Mouse (Mus musculus): ENCODE results near the gene Stub1.

Stub1 gene

GRCm38 (mm10) chr17:25837533-25837932 lies 4.3 kb upstream of the Stub1 start:
- DNase-seq (ENCODE audit: low read depth in 2 of 2, low spot score in 2 of 2): no peak

GRCm38 (mm10) chr17:25837076-25837410 lies 3.8 kb upstream of the Stub1 start, which contains the start of gene Rhbdl1:
Gene Rhbdl1 (minus strand): TSS chr17:25837295.
- DNase-seq (ENCODE audit: low read depth in 2 of 2, low spot score in 2 of 2): peak in 1 of 2 experiments; percentile 38

GRCm38 (mm10) chr17:25836397-25837075 lies 3.3 kb upstream of the Stub1 start:
- DNase-seq (ENCODE audit: low read depth in 2 of 2, low spot score in 2 of 2): no peak

GRCm38 (mm10) chr17:25835816-25836215 lies 2.6 kb upstream of the Stub1 start:
- no peak for DNase-seq (ENCODE audit: low read depth in 2 of 2, low spot score in 2 of 2)

GRCm38 (mm10) chr17:25835301-25835700 lies 2.1 kb upstream of the Stub1 start:
- DNase-seq (ENCODE audit: low read depth in 2 of 2, low spot score in 2 of 2): no peak

- no peak for DNase-seq (ENCODE audit: low read depth in 2 of 2, low spot score in 2 of 2)
Observed at GRCm38 (mm10) chr17:25834595-25835222, 1.5 kb upstream of the Stub1 start.

- DNase-seq (ENCODE audit: low read depth in 2 of 2, low spot score in 2 of 2): no peak
Observed at GRCm38 (mm10) chr17:25833961-25834594, 874 bp upstream of the Stub1 start.

- peak; percentile 92 to 94 for DNase-seq (ENCODE audit: low read depth in 2 of 2, low spot score in 2 of 2)
Observed at GRCm38 (mm10) chr17:25832436-25833290, 541 bp downstream of the Stub1 start.

GRCm38 (mm10) chr17:25831451-25832281 lies 1.5 kb downstream of the Stub1 start:
- DNase-seq (ENCODE audit: low read depth in 2 of 2, low spot score in 2 of 2): no peak

- no peak for DNase-seq (ENCODE audit: low read depth in 2 of 2, low spot score in 2 of 2)
Observed at GRCm38 (mm10) chr17:25830806-25831431, 2.3 kb downstream of the Stub1 start.

- DNase-seq (ENCODE audit: low read depth in 2 of 2, low spot score in 2 of 2): no peak
Observed at GRCm38 (mm10) chr17:25830200-25830753, 2.9 kb downstream of the Stub1 start.

GRCm38 (mm10) chr17:25829558-25830017 lies 3.6 kb downstream of the Stub1 start:
- DNase-seq (ENCODE audit: low read depth in 2 of 2, low spot score in 2 of 2): no peak

- DNase-seq (ENCODE audit: low read depth in 2 of 2, low spot score in 2 of 2): peak; percentile 47 to 61
Observed at GRCm38 (mm10) chr17:25828712-25829557, 4.3 kb downstream of the Stub1 start, which contains the start of gene Jmjd8. Gene Jmjd8 (plus strand): TSS chr17:25828867.

GRCm38 (mm10) chr17:25828223-25828594 lies 5.0 kb downstream of the Stub1 start:
- DNase-seq (ENCODE audit: low read depth in 2 of 2, low spot score in 2 of 2): no peak

GRCm38 (mm10) chr17:25827546-25828222 lies 5.5 kb downstream of the Stub1 start:
- no peak for DNase-seq (ENCODE audit: low read depth in 2 of 2, low spot score in 2 of 2)

GRCm38 (mm10) chr17:25827011-25827410 lies 6.2 kb downstream of the Stub1 start:
- DNase-seq (ENCODE audit: low read depth in 2 of 2, low spot score in 2 of 2): no peak

GRCm38 (mm10) chr17:25825984-25826570 lies 7.1 kb downstream of the Stub1 start:
- no peak for DNase-seq (ENCODE audit: low read depth in 2 of 2, low spot score in 2 of 2)

- DNase-seq (ENCODE audit: low read depth in 2 of 2, low spot score in 2 of 2): no peak
Observed at GRCm38 (mm10) chr17:25825311-25825710, 7.9 kb downstream of the Stub1 start.

Data from CD8-positive naive resting alpha-beta T cell, adult 2 months (primary cell).